Mouse (Mus musculus) liver, postnatal 0 days (tissue): Measurements from ENCODE around the gene Upp1.

Source experiments
- CTCF ChIP-seq: sonication (generic); IDR thresholded peaks from 2 replicates; pipeline ENCODE4 v1.5.1; 2016; ENCODE audit warnings: antibody characterized with exemption, low read depth
- EP300 ChIP-seq: IDR thresholded peaks from 2 replicates; pipeline ENCODE4 v1.6.1; 2016; ENCODE audit warnings: antibody characterized with exemption, low read depth, mild to moderate bottlenecking

GRCm38 (mm10) chr11:9122315-9122714 lies 4.4 kb downstream of the Upp1 start:
- TF ChIP-seq EP300: no peak
- TF ChIP-seq CTCF: no peak
